Mouse (Mus musculus) forebrain, embryonic 10.5 days (tissue): ENCODE results near the gene 2310030G06Rik. TPM values are rescaled to one million over a fixed set of nuclear protein-coding genes. Genes with fewer than 3 reads are reported as not detected.

Experiments used
- DNase-seq: peaks from one replicate; pipeline ENCODE4 v3.0.0-alpha.2; 2017; ENCODE audit warnings: low spot score; ENCODE audit errors: extremely low spot score
- H3K27ac ChIP-seq: fragments of 300-500 bp; sonication (generic); 2 replicates; pipeline ENCODE4 v1.5.1; 2016; ENCODE audit warnings: mild to moderate bottlenecking
- H3K27me3 ChIP-seq: fragments of 300-500 bp; sonication (generic); 2 replicates; pipeline ENCODE4 v1.6.1; 2016; ENCODE audit warnings: mild to moderate bottlenecking; ENCODE audit not compliant: poor library complexity, severe bottlenecking
- H3K36me3 ChIP-seq: fragments of 300-500 bp; sonication (generic); replicated peaks from 2 replicates; pipeline ENCODE4 v1.6.1; 2016; ENCODE audit warnings: mild to moderate bottlenecking, moderate library complexity
- H3K4me1 ChIP-seq: fragments of 300-500 bp; sonication (generic); 2 replicates; pipeline ENCODE4 v1.6.1; 2016
- H3K4me3 ChIP-seq: fragments of 300-500 bp; sonication (generic); 2 replicates; pipeline ENCODE4 v1.5.1; 2016; ENCODE audit warnings: mild to moderate bottlenecking, moderate library complexity
- H3K9me3 ChIP-seq: fragments of 300-500 bp; sonication (generic); 2 replicates; pipeline ENCODE4 v1.6.1; 2016; ENCODE audit warnings: mild to moderate bottlenecking, moderate library complexity
- WGBS: fragments of 180-500 bp; shearing (Covaris S2); methylation state at CpG from one replicate; pipeline ENCODE4 v1.1.7; 2016; 5-methylcytosine and 5-hydroxymethylcytosine counted together
- polyA plus RNA-seq: library from polyadenylated mRNA; unstranded; fragments of >200 nt; fragmentation: Nextera tagmentation; extraction: Ambion mirVana; gene quantifications from 2 replicates; pipeline ENCODE4 v1.2.1, GENCODE M21; 2016

The 2310030G06Rik gene
- polyA plus RNA-seq, 1 experiment from 2014 or later: 2.1 TPM

GRCm38 (mm10) chr9:50761520-50762243, 15.3 kb upstream of the 2310030G06Rik start:
- 68% methylated on average over 6 of the region's 6 CpGs for WGBS
- DNase-seq: no peak
- no peak overlapping the region for H3K27ac ChIP-seq
- H3K9me3 ChIP-seq: no peaks in the 10 kb centered on the region
- H3K27me3 ChIP-seq: no peaks in the 10 kb centered on the region
- H3K4me3 ChIP-seq: no peak overlapping the region
- H3K4me1 ChIP-seq: peaks cover 2% of the 10 kb centered on the region; the same call in 1 of the 2 replicates
- no peaks in the 10 kb centered on the region for H3K36me3 ChIP-seq

GRCm38 (mm10) chr9:50756711-50757110, 10.4 kb upstream of the 2310030G06Rik start:
- H3K27me3 ChIP-seq: 0 out of 2 replicates have a peak, but pooled peaks cover 15% of the 10 kb centered on the region
- no peak overlapping the region for H3K4me3 ChIP-seq
- H3K9me3 ChIP-seq: no peaks in the 10 kb centered on the region
- no peak for DNase-seq
- peaks cover 18% of the 10 kb centered on the region for H3K4me1 ChIP-seq
- no peak overlapping the region for H3K27ac ChIP-seq
- no peaks in the 10 kb centered on the region for H3K36me3 ChIP-seq
- WGBS: 52% methylated on average over 5 of the region's 5 CpGs

GRCm38 (mm10) chr9:50753947-50754346, 7.6 kb upstream of the 2310030G06Rik start:
- H3K36me3 ChIP-seq: no peaks in the 10 kb centered on the region
- no peak for DNase-seq
- WGBS: 75% methylated on average over 7 of the region's 7 CpGs

GRCm38 (mm10) chr9:50752784-50753615, 6.7 kb upstream of the 2310030G06Rik start:
- H3K4me1 ChIP-seq: peaks cover 31% of the 10 kb centered on the region
- no peak overlapping the region for H3K4me3 ChIP-seq
- 0 out of 2 replicates have a peak, but pooled peaks cover 27% of the 10 kb centered on the region for H3K27me3 ChIP-seq
- no peaks in the 10 kb centered on the region for H3K36me3 ChIP-seq
- no peak overlapping the region for H3K27ac ChIP-seq
- H3K9me3 ChIP-seq: no peaks in the 10 kb centered on the region
- DNase-seq: no peak
- WGBS: 75% methylated on average over 17 of the region's 17 CpGs

More at GRCm38 (mm10) chr9:50753947-50754346, 7.6 kb upstream of the 2310030G06Rik start:
- Histone ChIP-seq H3K27me3 (0 out of 2 replicates have a peak, but pooled peaks cover 24% of the 10 kb centered on the region), H3K9me3 (no peaks in the 10 kb centered on the region), H3K4me3 (no peak overlapping the region), H3K27ac (no peak overlapping the region), H3K4me1 (peaks cover 31% of the 10 kb centered on the region)

- WGBS: 68% methylated on average over 14 of the region's 14 CpGs
- Histone ChIP-seq H3K36me3 (no peaks in the 10 kb centered on the region), H3K27me3 (peaks cover 36% of the 10 kb centered on the region), H3K4me3 (no peak within 1 kb of the TSS), H3K4me1 (peaks cover 31% of the 10 kb centered on the region), H3K27ac (no peak within 1 kb of the TSS), H3K9me3 (no peaks in the 10 kb centered on the region)
- DNase-seq: no peak
These were observed 5.8 kb upstream of the 2310030G06Rik start, which contains the start of gene Hspb2 for GRCm38 (mm10) chr9:50752054-50752602. TSS of gene Hspb2 (minus strand) at chr9:50752354.

GRCm38 (mm10) chr9:50751323-50751722, 5.0 kb upstream of the 2310030G06Rik start, which contains the start of gene Cryab:
TSS of gene Cryab (plus strand) at chr9:50751325.
- DNase-seq: no peak
- WGBS: 76% methylated on average over 22 of the region's 22 CpGs
- Histone ChIP-seq H3K27me3 (peaks cover 44% of the 10 kb centered on the region), H3K4me3 (no peak within 1 kb of the TSS), H3K9me3 (no peaks in the 10 kb centered on the region), H3K36me3 (no peaks in the 10 kb centered on the region), H3K27ac (no peak within 1 kb of the TSS), H3K4me1 (peaks cover 29% of the 10 kb centered on the region)

- no peaks in the 10 kb centered on the region for H3K36me3 ChIP-seq
- 71% methylated on average over 6 of the region's 6 CpGs for WGBS
- peaks cover 36% of the 10 kb centered on the region for H3K4me1 ChIP-seq
- H3K4me3 ChIP-seq: no peak overlapping the region
- peaks cover 50% of the 10 kb centered on the region for H3K27me3 ChIP-seq
- no peak for DNase-seq
- H3K9me3 ChIP-seq: no peaks in the 10 kb centered on the region
- H3K27ac ChIP-seq: no peak overlapping the region
These were observed 4.4 kb upstream of the 2310030G06Rik start for GRCm38 (mm10) chr9:50750706-50751105.

- no peak for DNase-seq
- H3K36me3 ChIP-seq: no peaks in the 10 kb centered on the region
- H3K4me1 ChIP-seq: peaks cover 14% of the 10 kb centered on the region
- 9% methylated on average over 7 of the region's 7 CpGs for WGBS
- peak overlapping the region; percentile 74 for H3K27ac ChIP-seq
- H3K4me3 ChIP-seq: peak overlapping the region; percentile 51
- no peaks in the 10 kb centered on the region for H3K9me3 ChIP-seq
- H3K27me3 ChIP-seq: peaks cover 34% of the 10 kb centered on the region
These were observed 530 bp downstream of the 2310030G06Rik start for GRCm38 (mm10) chr9:50745806-50746205.

- no peak overlapping the region for H3K27ac ChIP-seq
- H3K4me1 ChIP-seq: peaks cover 25% of the 10 kb centered on the region
- no peak overlapping the region for H3K4me3 ChIP-seq
- no peaks in the 10 kb centered on the region for H3K36me3 ChIP-seq
- H3K9me3 ChIP-seq: no peaks in the 10 kb centered on the region
- 80% methylated on average over 2 of the region's 2 CpGs for WGBS
- H3K27me3 ChIP-seq: peaks cover 37% of the 10 kb centered on the region
- no peak for DNase-seq
These were observed 3.6 kb downstream of the 2310030G06Rik start for GRCm38 (mm10) chr9:50742744-50743143.

GRCm38 (mm10) chr9:50742261-50742660, 4.1 kb downstream of the 2310030G06Rik start:
- peaks cover 37% of the 10 kb centered on the region for H3K27me3 ChIP-seq
- H3K36me3 ChIP-seq: no peaks in the 10 kb centered on the region
- H3K27ac ChIP-seq: no peak overlapping the region
- DNase-seq: no peak
- 90% methylated on average over 3 of the region's 3 CpGs for WGBS
- H3K9me3 ChIP-seq: no peaks in the 10 kb centered on the region
- H3K4me3 ChIP-seq: no peak overlapping the region
- peaks cover 25% of the 10 kb centered on the region for H3K4me1 ChIP-seq

- peaks cover 19% of the 10 kb centered on the region for H3K4me1 ChIP-seq
- H3K27me3 ChIP-seq: peaks cover 25% of the 10 kb centered on the region
- H3K27ac ChIP-seq: no peak overlapping the region
- H3K9me3 ChIP-seq: no peaks in the 10 kb centered on the region
- no peaks in the 10 kb centered on the region for H3K36me3 ChIP-seq
- DNase-seq: no peak
- no peak overlapping the region for H3K4me3 ChIP-seq
- WGBS: 93% methylated on average over 14 of the region's 14 CpGs
These were observed 5.2 kb downstream of the 2310030G06Rik start for GRCm38 (mm10) chr9:50740867-50741784.
